Mouse (Mus musculus): ENCODE measurements around the gene Zfp27.
A peak's percentile ranks its signal among the peaks of the same experiment; 100 is the strongest.
"Not testable (repeated sequence)": the region's sequence is repeated elsewhere in the genome, so short reads cannot be mapped to it uniquely, and the experiment has no call there.

The Zfp27 gene

GRCm38 (mm10) chr7:29880916-29881315 lies 25.5 kb downstream of the Zfp27 start:
- no peak for DNase-seq

- DNase-seq = no peak
Observed at GRCm38 (mm10) chr7:29880056-29880455, 26.3 kb downstream of the Zfp27 start.

- DNase-seq = not testable (repeated sequence)
Observed at GRCm38 (mm10) chr7:29877561-29877960, 28.8 kb downstream of the Zfp27 start.

GRCm38 (mm10) chr7:29874256-29874655 lies 32.1 kb downstream of the Zfp27 start:
- no peak for DNase-seq

GRCm38 (mm10) chr7:29861660-29862059 lies 44.7 kb downstream of the Zfp27 start:
- DNase-seq = no peak

GRCm38 (mm10) chr7:29859532-29860517 lies 46.5 kb downstream of the Zfp27 start, which contains the start of gene Zfp420:
Zfp420 (plus strand) TSS chr7:29859979.
- DNase-seq = peak; percentile 89 to 96

GRCm38 (mm10) chr7:29853219-29853842 lies 53.0 kb downstream of the Zfp27 start, which contains the start of gene Zfp940:
Zfp940 (minus strand) TSS chr7:29853669.
- DNase-seq = peak; percentile 89 to 90

GRCm38 (mm10) chr7:29852831-29853218 lies 53.5 kb downstream of the Zfp27 start:
- DNase-seq = no peak

GRCm38 (mm10) chr7:29844616-29845015 lies 61.8 kb downstream of the Zfp27 start:
- DNase-seq = no peak

Data from cerebellum, postnatal 25 days (tissue).